Mouse (Mus musculus): ENCODE data around the gene Rhobtb1. TPM values are rescaled to one million over a fixed set of nuclear protein-coding genes. Genes with fewer than 3 reads are reported as not detected.
A peak's percentile ranks its signal among the peaks of the same experiment; 100 is the strongest.

Rhobtb1 gene
- polyA plus RNA-seq, 1 experiment, result 12.8 TPM

DNA sequence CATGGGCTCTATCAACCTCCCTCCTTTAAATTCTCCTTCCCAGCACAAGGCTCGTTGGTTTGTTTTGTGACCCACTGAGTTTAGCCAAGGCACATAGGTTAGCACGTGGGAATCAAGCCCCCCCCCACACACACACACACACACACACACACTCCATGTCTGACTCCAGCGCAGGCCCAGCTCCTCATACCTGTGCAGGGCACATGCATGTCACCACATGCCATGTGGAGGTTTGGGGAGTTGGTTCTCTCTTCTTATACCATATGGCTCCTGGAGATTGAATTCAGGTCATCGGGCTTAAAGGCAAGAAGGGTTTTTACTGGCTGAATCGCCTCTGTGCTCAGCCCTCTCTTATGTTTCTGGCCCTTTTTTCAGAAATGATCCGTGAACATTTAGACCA is 100.0 kb downstream of the Rhobtb1 start:
- Histone ChIP-seq H3K27ac (ENCODE audit: insufficient read depth, low read depth, low read length) (no peak overlapping the region), H3K4me3 (ENCODE audit: insufficient read depth, low read length) (no peak overlapping the region), H3K4me1 (ENCODE audit: control insufficient read depth, insufficient read depth, low read length) (peaks cover 45% of the 10 kb centered on the region)
- no peak for TF ChIP-seq CTCF (IDR thresholded peaks at IDR 0.05; ENCODE audit: low read depth, low read length)
- no peak for TF ChIP-seq POLR2A (IDR thresholded peaks at IDR 0.05; ENCODE audit: borderline replicate concordance, low read depth, low read length)

DNA sequence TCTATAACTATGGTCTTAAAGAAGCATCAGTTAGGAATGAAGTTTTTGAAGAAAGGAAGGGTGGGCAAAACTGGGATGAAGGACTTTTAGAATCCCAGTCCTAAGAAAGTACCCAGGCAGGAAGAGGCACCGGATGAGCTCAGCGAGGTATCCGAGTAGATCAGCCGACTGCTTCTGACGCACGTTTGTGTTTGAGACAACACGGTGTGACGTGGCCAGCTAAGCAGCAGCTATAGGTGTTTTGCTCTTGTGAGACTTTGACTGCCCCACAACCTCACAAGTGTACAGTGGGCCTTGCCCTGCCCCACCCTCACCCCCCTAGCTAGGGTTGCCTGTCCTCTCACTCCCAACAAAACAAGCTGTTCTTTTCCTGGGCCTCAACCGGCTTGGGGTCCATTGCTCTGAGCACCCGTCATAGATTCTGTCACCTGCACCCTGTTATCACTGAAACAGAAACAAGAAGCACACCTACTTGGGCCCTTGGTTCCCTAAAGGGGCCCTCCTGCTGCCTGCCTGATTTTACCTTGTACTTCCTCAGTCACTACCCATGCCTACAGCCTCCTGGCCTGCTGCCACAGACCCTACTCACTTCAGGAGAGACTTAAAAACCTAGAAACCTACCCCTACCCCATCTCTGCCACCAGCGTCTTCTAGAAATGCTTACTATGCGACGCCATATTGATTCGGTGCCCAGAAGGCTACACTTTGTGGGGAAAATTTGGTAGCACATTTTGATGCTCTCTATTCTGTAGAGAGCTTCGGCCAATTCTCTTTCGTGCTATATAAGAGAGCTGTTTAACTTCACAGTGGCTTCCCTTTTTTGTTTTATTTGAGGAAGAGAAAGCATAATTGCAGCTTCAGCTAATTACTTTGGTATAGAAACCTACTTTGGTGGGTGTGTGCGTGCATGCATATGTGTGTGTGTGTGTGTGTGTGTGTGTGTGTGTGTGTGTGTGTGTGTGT is 101.2 kb downstream of the Rhobtb1 start:
- TF ChIP-seq POLR2A (IDR thresholded peaks at IDR 0.05; ENCODE audit: borderline replicate concordance, low read depth, low read length) (no peak), CTCF (IDR thresholded peaks at IDR 0.05; ENCODE audit: low read depth, low read length) (no peak)
- peak overlapping the region; percentile 95 for H3K27ac ChIP-seq (ENCODE audit: insufficient read depth, low read depth, low read length)
- peaks cover 38% of the 10 kb centered on the region for H3K4me1 ChIP-seq (ENCODE audit: control insufficient read depth, insufficient read depth, low read length)
- peak overlapping the region; percentile 14 for H3K4me3 ChIP-seq (ENCODE audit: insufficient read depth, low read length)

DNA sequence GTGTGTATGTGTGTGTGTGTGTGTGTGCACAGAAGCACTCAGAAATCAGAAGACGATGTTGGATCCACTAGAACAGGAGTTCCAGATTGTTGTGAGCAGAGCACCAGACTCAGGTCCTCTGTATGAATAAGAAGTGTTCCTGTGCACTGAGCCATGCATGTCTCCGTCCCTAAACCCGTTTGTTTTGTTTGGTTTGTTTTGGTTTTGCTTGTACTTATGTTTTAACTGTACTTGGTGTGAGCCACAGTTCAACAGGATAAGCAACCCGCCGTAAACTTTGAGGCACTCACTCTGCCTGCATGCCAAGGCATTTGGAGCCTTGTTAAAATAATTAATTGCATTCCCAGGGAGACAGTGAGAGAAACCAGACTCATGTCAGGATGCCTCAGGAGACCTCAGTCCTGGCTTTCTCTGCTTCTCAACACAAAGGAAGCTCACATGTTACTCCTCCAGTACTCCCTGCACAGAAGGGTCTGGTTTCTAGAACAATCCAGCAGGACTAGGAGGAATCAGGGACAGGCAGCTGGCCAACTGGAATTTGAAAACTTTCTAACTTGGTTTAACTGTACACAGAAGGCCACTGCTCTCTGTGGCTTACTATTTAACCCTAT is 101.9 kb downstream of the Rhobtb1 start:
- H3K4me3 ChIP-seq (ENCODE audit: insufficient read depth, low read length), result no peak overlapping the region
- peaks cover 33% of the 10 kb centered on the region for H3K4me1 ChIP-seq (ENCODE audit: control insufficient read depth, insufficient read depth, low read length)
- TF ChIP-seq CTCF (IDR thresholded peaks at IDR 0.05; ENCODE audit: low read depth, low read length) (no peak), POLR2A (IDR thresholded peaks at IDR 0.05; ENCODE audit: borderline replicate concordance, low read depth, low read length) (no peak)
- H3K27ac ChIP-seq (ENCODE audit: insufficient read depth, low read depth, low read length), result peak overlapping the region; percentile 82

DNA sequence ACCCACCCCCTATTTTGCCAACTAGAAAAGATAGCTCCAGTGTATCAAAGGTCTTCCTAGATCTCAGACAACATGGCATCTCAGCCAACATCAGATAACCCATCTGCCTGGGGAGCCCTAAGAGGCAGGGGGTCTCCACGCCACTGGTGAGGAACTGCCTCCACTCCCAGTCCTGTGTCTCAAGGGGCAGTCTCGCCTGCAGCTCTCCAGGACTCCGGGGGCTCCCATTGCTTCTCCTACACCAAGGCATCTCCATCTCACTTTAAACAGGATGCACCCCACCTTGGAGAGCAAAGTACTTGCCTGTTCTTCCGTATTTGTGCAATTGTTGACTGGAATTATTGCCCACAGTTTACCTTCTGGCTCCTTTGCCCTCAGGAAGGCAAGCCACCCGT is 102.4 kb downstream of the Rhobtb1 start:
- Histone ChIP-seq H3K4me1 (ENCODE audit: control insufficient read depth, insufficient read depth, low read length) (peaks cover 33% of the 10 kb centered on the region), H3K4me3 (ENCODE audit: insufficient read depth, low read length) (no peak overlapping the region), H3K27ac (ENCODE audit: insufficient read depth, low read depth, low read length) (peak overlapping the region; percentile 82)
- TF ChIP-seq CTCF (IDR thresholded peaks at IDR 0.05; ENCODE audit: low read depth, low read length) (no peak), POLR2A (IDR thresholded peaks at IDR 0.05; ENCODE audit: borderline replicate concordance, low read depth, low read length) (no peak)

DNA sequence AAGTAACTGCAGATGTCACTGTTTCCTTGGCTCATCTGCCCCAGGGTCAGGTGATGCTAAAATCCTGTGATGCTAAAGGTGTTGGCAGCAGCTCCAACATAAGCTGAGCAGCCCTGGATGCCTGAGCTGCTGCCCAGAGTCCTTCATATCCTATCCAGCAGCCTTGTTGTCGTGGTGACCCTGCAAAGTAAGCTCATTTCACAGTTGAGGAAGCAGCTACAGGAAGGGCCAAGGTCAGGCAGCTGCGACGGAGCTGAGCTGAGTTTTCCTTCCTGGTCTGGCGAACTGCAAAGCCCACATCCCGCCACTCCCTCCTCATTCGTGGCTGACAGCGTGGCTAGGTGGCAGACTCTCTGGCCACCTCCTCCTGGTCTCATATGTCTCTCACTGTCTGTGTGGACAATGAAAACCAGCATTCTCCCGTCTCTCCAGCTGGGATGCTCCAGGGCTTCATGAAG is 103.2 kb downstream of the Rhobtb1 start:
- H3K4me1 ChIP-seq (ENCODE audit: control insufficient read depth, insufficient read depth, low read length), result peaks cover 33% of the 10 kb centered on the region
- TF ChIP-seq CTCF (IDR thresholded peaks at IDR 0.05; ENCODE audit: low read depth, low read length), result no peak
- TF ChIP-seq POLR2A (IDR thresholded peaks at IDR 0.05; ENCODE audit: borderline replicate concordance, low read depth, low read length), result no peak
- peak overlapping the region; percentile 69 for H3K27ac ChIP-seq (ENCODE audit: insufficient read depth, low read depth, low read length)
- no peak overlapping the region for H3K4me3 ChIP-seq (ENCODE audit: insufficient read depth, low read length)

DNA sequence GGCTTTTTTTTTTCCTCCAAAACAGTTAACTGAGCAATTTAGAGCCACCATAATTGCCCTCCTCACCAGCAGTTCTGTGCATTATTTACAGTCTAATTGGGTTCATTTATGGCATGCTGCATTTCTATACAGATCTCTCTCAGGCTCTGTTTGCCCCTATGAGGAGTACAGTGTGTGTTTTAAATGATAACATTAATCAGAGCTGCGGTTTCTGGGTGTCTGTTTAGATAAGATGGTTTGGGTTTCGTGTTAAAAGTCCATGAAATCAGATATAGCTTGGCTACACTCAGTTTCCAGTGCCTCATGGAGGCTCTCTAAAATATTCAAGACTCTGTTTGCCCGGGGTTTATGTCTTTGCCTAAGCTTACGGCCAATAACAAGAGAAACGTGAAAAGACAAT is 104.4 kb downstream of the Rhobtb1 start:
- Histone ChIP-seq H3K4me1 (ENCODE audit: control insufficient read depth, insufficient read depth, low read length) (peaks cover 33% of the 10 kb centered on the region), H3K27ac (ENCODE audit: insufficient read depth, low read depth, low read length) (no peak overlapping the region), H3K4me3 (ENCODE audit: insufficient read depth, low read length) (no peak overlapping the region)
- TF ChIP-seq POLR2A (IDR thresholded peaks at IDR 0.05; ENCODE audit: borderline replicate concordance, low read depth, low read length) (no peak), CTCF (IDR thresholded peaks at IDR 0.05; ENCODE audit: low read depth, low read length) (no peak)

DNA sequence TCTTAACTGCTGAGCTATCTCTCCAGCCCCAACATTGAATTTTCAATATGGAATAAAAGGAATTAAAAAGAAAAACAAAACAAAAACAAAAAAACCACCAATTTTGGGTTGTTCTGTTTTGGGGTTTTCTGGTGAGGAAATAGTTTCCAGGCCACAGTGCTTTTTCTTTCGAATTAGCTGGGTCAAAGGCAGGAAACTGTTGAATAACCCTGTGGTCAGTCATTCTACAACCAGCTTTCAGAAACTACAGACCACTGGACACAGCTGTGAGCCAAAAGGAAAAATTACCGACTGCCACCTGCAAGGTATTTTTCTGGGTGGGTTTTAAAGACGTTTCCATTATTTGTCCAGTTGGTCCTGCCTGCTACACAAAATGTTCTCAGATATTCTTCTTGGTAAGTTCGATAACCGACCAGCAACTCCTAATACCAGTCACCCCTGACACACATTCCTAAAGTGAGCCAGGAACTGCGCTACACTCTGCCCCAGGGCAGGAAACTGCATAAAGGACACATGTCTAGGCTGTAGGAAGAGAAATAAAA is 106.4 kb downstream of the Rhobtb1 start:
- H3K27ac ChIP-seq (ENCODE audit: insufficient read depth, low read depth, low read length), result no peak overlapping the region
- H3K4me1 ChIP-seq (ENCODE audit: control insufficient read depth, insufficient read depth, low read length), result peaks cover 20% of the 10 kb centered on the region
- TF ChIP-seq CTCF (IDR thresholded peaks at IDR 0.05; ENCODE audit: low read depth, low read length) (no peak), POLR2A (IDR thresholded peaks at IDR 0.05; ENCODE audit: borderline replicate concordance, low read depth, low read length) (no peak)
- H3K4me3 ChIP-seq (ENCODE audit: insufficient read depth, low read length), result no peak overlapping the region

DNA sequence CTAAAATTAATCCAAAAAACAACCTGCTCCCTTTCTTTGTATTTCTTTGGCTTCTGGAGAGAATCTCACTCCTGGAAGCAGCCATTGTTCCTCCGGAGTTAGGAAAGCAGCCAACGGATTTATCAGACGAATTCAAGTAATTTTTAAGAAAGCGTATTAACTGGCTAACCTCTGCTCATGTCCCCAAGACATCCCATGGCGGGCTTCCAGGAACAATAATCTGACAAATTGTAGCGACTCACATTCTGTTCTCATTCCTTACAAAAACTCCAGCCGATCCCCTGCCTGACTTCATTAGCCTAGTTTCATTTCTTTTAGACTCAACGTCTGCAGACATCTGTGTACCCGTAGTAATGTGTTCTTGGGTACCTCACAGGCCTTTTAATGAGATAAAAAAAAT is 107.4 kb downstream of the Rhobtb1 start:
- no peak overlapping the region for H3K27ac ChIP-seq (ENCODE audit: insufficient read depth, low read depth, low read length)
- H3K4me1 ChIP-seq (ENCODE audit: control insufficient read depth, insufficient read depth, low read length), result peaks cover 12% of the 10 kb centered on the region
- no peak overlapping the region for H3K4me3 ChIP-seq (ENCODE audit: insufficient read depth, low read length)
- TF ChIP-seq POLR2A (IDR thresholded peaks at IDR 0.05; ENCODE audit: borderline replicate concordance, low read depth, low read length) (no peak), CTCF (IDR thresholded peaks at IDR 0.05; ENCODE audit: low read depth, low read length) (no peak)

DNA sequence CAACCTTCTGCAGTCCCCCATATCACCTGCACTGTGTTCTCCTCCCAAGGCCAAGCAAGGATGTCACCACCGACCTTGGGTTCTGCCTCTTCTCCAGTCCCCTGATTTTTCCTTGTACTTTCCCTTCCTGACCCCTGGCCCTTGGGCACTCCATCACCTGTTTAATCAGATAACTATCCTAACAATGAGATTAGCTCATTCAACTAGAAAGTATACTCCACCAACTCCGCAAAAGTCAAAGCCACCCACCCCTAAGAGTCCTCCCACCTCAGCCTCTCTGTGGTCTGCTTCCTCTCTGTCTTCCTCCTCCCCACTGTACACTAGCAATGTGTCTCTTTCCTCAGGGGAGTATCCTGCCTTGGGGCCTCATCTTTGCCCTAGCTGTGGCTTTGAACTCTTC is 107.9 kb downstream of the Rhobtb1 start:
- H3K4me1 ChIP-seq (ENCODE audit: control insufficient read depth, insufficient read depth, low read length), result peaks cover 6% of the 10 kb centered on the region
- no peak overlapping the region for H3K27ac ChIP-seq (ENCODE audit: insufficient read depth, low read depth, low read length)
- H3K4me3 ChIP-seq (ENCODE audit: insufficient read depth, low read length), result no peak overlapping the region
- no peak for TF ChIP-seq POLR2A (IDR thresholded peaks at IDR 0.05; ENCODE audit: borderline replicate concordance, low read depth, low read length)
- TF ChIP-seq CTCF (IDR thresholded peaks at IDR 0.05; ENCODE audit: low read depth, low read length), result no peak

DNA sequence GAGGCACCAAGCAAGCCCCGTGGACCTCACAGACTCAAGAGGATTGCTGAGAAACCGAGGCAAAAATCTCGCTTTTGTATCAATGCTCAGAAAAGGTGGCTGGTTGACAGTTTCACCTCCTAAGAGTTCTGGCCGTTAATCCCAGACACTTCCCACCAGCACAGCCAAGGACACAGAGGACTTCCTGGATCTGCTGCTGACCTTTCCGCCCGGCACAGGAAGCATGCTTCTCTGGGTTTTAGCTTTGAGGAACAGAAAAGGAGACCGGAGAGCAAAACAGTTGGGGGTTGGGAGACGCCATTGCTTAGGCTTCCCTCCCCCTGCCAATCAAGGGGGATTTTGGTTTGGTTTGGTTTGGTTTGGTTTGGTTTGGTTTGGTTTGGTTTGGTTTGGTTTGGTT is 108.7 kb downstream of the Rhobtb1 start:
- H3K4me3 ChIP-seq (ENCODE audit: insufficient read depth, low read length), result no peak overlapping the region
- H3K4me1 ChIP-seq (ENCODE audit: control insufficient read depth, insufficient read depth, low read length), result peaks cover 2% of the 10 kb centered on the region; the same call in 1 of the 2 replicates
- no peak overlapping the region for H3K27ac ChIP-seq (ENCODE audit: insufficient read depth, low read depth, low read length)
- TF ChIP-seq POLR2A (IDR thresholded peaks at IDR 0.05; ENCODE audit: borderline replicate concordance, low read depth, low read length), result no peak
- TF ChIP-seq CTCF (IDR thresholded peaks at IDR 0.05; ENCODE audit: low read depth, low read length), result no peak
